Mouse (Mus musculus) bone marrow, adult 2 months (tissue): Measurements from ENCODE around the gene Foxp4. TPM values are rescaled to one million over a fixed set of nuclear protein-coding genes. Genes with fewer than 3 reads are reported as not detected.

Experiments
- H3K27ac ChIP-seq: fragments of 200-500 bp; 2 replicates; pipeline ENCODE4 v1.5.1; 2012; ENCODE audit warnings: low read depth, mild to moderate bottlenecking, control low read depth, inconsistent platforms, low read length; ENCODE audit not compliant: control insufficient read depth, poor library complexity, insufficient read depth
- H3K4me1 ChIP-seq: fragments of 200-500 bp; 2 replicates; pipeline ENCODE4 v1.6.1; 2011; ENCODE audit warnings: low read length; ENCODE audit not compliant: control insufficient read depth, insufficient read depth
- H3K4me3 ChIP-seq: fragments of 200-500 bp; replicated peaks from 2 replicates; pipeline ENCODE3; 2011; ENCODE audit warnings: mild to moderate bottlenecking, low read depth, low read length, control low read depth; ENCODE audit not compliant: control insufficient read depth
- CTCF ChIP-seq: fragments of 200-500 bp; IDR thresholded peaks from 2 replicates; pipeline ENCODE4 v1.5.1; 2011; ENCODE audit warnings: low read length, control low read depth; ENCODE audit not compliant: control insufficient read depth, insufficient read depth
- POLR2A ChIP-seq: fragments of 200-500 bp; IDR thresholded peaks from 2 replicates; pipeline ENCODE4 v1.6.1; 2011; ENCODE audit warnings: low read depth, mild to moderate bottlenecking, control low read depth, low read length, borderline replicate concordance; ENCODE audit not compliant: control insufficient read depth
- WGBS: fragments of 180-500 bp; shearing (Covaris S2); methylation state at CpG from one replicate; pipeline ENCODE4 v1.1.7; 2018; 5-methylcytosine and 5-hydroxymethylcytosine counted together
- polyA plus RNA-seq: library from polyadenylated mRNA; stranded (reverse); fragments of >200 nt; gene quantifications from 2 replicates; pipeline ENCODE4 v1.2.4, GENCODE M21; 2011; ENCODE audit warnings: low replicate concordance; ENCODE audit not compliant: missing spikeins, insufficient read depth, insufficient read length

Foxp4 gene
- polyA plus RNA-seq, 1 experiment, result 14.6 TPM

- 26% methylated on average over 12 of the region's 12 CpGs for WGBS
- Histone ChIP-seq H3K4me3 (no peak overlapping the region), H3K27ac (no peak overlapping the region), H3K4me1 (no peaks in the 10 kb centered on the region; the same call in 1 of the 2 replicates)
- TF ChIP-seq POLR2A (no peak), CTCF (no peak)
Measured at GRCm38 (mm10) chr17:47952368-47953081, 28.1 kb upstream of the Foxp4 start.

- TF ChIP-seq POLR2A, result no peak
- TF ChIP-seq CTCF, result no peak
- no peaks in the 10 kb centered on the region; the same call in 1 of the 2 replicates for H3K4me1 ChIP-seq
- H3K4me3 ChIP-seq, result no peak overlapping the region
- H3K27ac ChIP-seq, result no peak overlapping the region
- WGBS, result 88% methylated on average over 13 of the region's 13 CpGs
Measured at GRCm38 (mm10) chr17:47951452-47951851, 27.0 kb upstream of the Foxp4 start.

GRCm38 (mm10) chr17:47950831-47951230 is 26.4 kb upstream of the Foxp4 start:
- Histone ChIP-seq H3K4me1 (no peaks in the 10 kb centered on the region; the same call in 1 of the 2 replicates), H3K27ac (no peak overlapping the region), H3K4me3 (no peak overlapping the region)
- 84% methylated on average over 5 of the region's 5 CpGs for WGBS
- TF ChIP-seq POLR2A (no peak), CTCF (no peak)

- TF ChIP-seq POLR2A (no peak), CTCF (no peak)
- H3K4me1 ChIP-seq, result no peaks in the 10 kb centered on the region; the same call in 1 of the 2 replicates
- 88% methylated on average over 12 of the region's 12 CpGs for WGBS
- H3K27ac ChIP-seq, result no peak overlapping the region
- no peak overlapping the region for H3K4me3 ChIP-seq
Measured at GRCm38 (mm10) chr17:47949441-47949840, 25.0 kb upstream of the Foxp4 start.

GRCm38 (mm10) chr17:47948753-47949152 is 24.3 kb upstream of the Foxp4 start:
- no peaks in the 10 kb centered on the region; the same call in 1 of the 2 replicates for H3K4me1 ChIP-seq
- WGBS, result 46% methylated on average over 5 of the region's 5 CpGs
- H3K27ac ChIP-seq, result no peak overlapping the region
- no peak overlapping the region for H3K4me3 ChIP-seq
- no peak for TF ChIP-seq CTCF

GRCm38 (mm10) chr17:47946921-47947420 is 22.5 kb upstream of the Foxp4 start:
- WGBS, result 34% methylated on average over 14 of the region's 14 CpGs
- TF ChIP-seq POLR2A, result no peak
- no peak for TF ChIP-seq CTCF
- H3K4me1 ChIP-seq, result no peaks in the 10 kb centered on the region; the same call in 1 of the 2 replicates
- no peak overlapping the region for H3K27ac ChIP-seq
- no peak overlapping the region for H3K4me3 ChIP-seq

GRCm38 (mm10) chr17:47946111-47946510 is 21.7 kb upstream of the Foxp4 start:
- 76% methylated on average over 3 of the region's 3 CpGs for WGBS
- H3K4me3 ChIP-seq, result no peak overlapping the region
- no peak overlapping the region for H3K27ac ChIP-seq
- no peak for TF ChIP-seq POLR2A
- no peak for TF ChIP-seq CTCF
- no peaks in the 10 kb centered on the region; the same call in 1 of the 2 replicates for H3K4me1 ChIP-seq

GRCm38 (mm10) chr17:47943103-47943870 is 18.8 kb upstream of the Foxp4 start:
- no peaks in the 10 kb centered on the region; the same call in 1 of the 2 replicates for H3K4me1 ChIP-seq
- no peak for TF ChIP-seq CTCF
- no peak for TF ChIP-seq POLR2A
- no peak overlapping the region for H3K4me3 ChIP-seq
- 18% methylated on average over 9 of the region's 9 CpGs for WGBS
- H3K27ac ChIP-seq, result peak overlapping the region; percentile 52
